Mouse (Mus musculus) liver, embryonic 14.5 days (tissue): ENCODE data around the gene Calm1.

ENCODE experiments used
- CTCF ChIP-seq: IDR thresholded peaks from 2 replicates; pipeline ENCODE4 v1.5.1; 2016; ENCODE audit warnings: antibody characterized with exemption, low read depth, control low read depth
- EP300 ChIP-seq: IDR thresholded peaks from 2 replicates; pipeline ENCODE4 v1.6.1; 2016; ENCODE audit warnings: antibody characterized with exemption, low read depth

- TF ChIP-seq EP300 = no peak
- no peak for TF ChIP-seq CTCF
These were observed 20.8 kb downstream of the Calm1 start for GRCm38 (mm10) chr12:100220012-100220411.
